Mouse (Mus musculus) layer of hippocampus, postnatal 36 days (tissue): ENCODE data around the gene Dop1a. TPM values are rescaled to one million over a fixed set of nuclear protein-coding genes. Genes with fewer than 3 reads are reported as not detected.

ENCODE experiments used
- DNase-seq, 2 experiments: peaks; one replicate each; pipeline ENCODE4 v3.0.0; 2022
- total RNA-seq, 2 experiments: library from RNA; stranded (reverse); gene quantifications; 2 replicates each; pipeline ENCODE4 v1.2.3; 2021

Dop1a gene
- total RNA-seq, result 10 to 100 TPM; 57.1 to 64.0 TPM

DNA sequence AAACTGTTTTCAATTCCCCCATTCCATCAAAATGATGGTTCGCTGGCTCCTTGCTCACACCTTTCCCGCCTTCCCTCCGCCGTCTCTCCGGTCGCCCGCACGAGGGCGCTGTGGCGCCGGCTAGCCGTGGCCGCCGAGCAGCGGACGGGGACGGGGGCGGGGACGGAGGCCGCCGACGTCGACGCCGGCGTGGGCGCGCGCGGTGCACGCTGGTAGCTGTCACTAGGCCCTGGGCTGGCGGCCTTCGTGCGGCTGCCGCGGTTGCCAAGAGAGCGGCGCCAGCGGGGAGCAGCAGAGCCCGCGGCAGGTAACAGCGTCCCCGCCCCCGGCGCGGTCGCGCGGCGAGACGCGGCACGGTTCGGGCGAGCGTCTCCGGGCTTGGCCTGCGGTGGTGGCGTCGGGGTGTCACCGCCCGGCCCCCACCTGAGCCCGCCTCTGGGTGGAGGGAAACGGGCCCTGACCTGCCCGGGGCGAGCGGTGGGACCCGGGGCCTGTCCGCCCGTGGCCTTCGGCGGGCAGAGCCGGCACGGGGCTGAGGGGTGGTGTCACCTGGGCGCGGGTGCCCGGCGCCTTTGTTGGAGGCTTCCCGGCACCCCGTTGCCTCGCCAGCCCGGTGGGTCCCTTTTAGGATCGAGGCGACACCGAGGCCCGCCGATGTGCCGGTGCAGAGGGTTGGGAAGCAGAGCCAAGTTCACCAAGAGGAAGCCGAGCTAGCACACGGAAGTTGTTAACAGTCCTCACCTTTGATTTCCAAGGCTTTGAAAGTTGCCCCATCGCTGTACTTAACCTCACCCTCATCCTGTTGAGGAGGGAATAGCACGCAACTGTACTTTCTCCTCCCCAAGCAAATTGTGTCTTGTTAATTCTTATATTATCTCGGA is at the start of gene Dop1a:
Dop1a (plus strand) TSS at position 165 of the 881 bp plus-strand sequence.
- peak; percentile 88 to 89 for DNase-seq

GRCm38 (mm10) chr9:86417971-86418370 is 49.0 kb upstream of the Dop1a start:
- no peak for DNase-seq

- DNase-seq, result no peak
Measured at GRCm38 (mm10) chr9:86419366-86419765, 47.6 kb upstream of the Dop1a start.

DNA sequence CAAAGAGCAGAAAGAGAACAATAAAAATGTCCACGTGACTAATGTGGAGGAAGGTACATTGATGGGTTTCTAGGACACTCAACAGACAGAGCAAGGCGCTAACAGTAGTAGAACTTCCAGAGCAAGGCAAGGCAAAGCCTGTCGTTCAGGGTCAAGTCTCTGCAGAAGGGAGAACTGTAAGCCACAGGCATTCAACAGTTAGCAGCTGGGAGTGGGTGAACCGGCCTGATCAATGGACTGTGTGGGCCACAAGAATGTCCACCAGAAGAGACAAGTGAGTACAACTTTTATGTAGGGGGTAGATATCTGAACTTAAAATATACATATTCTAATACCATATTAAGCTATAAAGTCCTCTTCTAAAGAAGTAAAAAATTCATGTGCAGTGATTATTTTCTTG is 43.6 kb upstream of the Dop1a start:
- no peak for DNase-seq

GRCm38 (mm10) chr9:86435510-86435909 is 31.4 kb upstream of the Dop1a start:
- DNase-seq, result no peak

- no peak for DNase-seq
Measured at GRCm38 (mm10) chr9:86436608-86437007, 30.3 kb upstream of the Dop1a start.

DNA sequence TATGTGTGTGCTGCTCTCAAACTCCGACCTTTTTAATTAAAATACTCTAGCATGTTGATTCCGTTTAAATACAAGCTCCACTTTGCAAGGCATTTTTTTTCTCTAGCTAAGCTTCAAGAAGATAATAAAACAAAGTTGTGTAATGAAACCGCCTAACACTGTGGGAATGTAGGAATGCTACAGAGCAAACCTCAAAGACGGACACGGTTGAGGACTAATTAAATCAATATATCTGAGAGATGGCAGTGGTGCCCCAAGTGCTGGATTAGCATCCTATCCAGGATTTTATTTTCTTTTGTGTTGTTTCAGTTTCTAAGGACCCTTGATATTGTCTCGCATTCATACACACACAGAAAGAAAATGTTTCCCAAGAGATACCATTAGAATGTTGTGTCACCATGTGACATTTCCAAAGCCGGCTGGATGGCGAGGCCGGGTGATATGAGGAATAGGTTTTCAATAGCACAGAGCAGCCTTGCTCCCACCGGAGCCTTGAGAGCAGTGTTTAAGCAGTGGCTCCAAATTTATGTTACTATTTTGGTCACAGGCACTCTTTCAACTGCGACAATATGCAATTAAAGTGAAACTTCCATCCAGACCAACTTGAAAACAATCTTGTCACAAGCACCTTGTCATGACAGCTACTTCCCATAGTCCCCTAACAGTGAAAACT is 28.5 kb upstream of the Dop1a start:
- DNase-seq, result no peak

DNA sequence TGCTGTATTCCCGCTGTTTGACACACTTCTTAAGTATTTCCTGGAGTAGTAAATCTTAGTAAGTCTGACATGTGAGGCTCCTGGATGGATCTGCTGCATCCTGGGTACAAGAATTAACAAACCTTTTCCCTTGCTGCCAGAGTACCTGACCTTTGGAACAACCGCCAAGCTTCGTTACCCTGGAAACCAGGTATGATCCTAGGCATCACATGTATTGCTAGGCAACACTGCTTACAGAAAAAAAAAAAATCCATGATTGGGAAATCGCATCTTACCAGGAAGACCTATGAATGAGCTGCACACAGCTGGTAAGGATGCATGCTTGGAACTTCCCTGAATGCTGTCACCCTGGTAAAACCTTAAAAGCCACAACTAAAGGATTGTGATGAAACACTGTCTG is 24.7 kb upstream of the Dop1a start:
- DNase-seq, result no peak

DNA sequence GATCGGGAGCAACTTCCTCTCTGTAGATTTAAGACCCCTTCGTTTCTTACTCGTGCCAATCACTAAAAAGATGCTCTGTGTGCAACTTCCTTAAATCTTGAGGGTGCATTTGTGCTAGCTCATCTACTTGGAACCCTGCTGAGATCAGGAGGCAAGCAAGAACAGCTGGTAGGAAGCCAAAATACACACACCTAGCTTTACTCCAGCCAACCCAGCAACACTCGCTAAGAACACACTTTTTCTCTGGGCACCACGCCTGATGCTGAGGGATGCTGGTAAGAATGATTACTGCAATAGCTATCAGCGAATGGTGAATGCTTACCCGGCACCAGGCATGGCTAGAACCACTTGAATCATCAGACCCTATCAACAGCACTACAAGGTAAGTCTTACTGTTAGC is 20.1 kb upstream of the Dop1a start:
- DNase-seq, result no peak

GRCm38 (mm10) chr9:86447431-86447830 is 19.5 kb upstream of the Dop1a start:
- no peak for DNase-seq

DNA sequence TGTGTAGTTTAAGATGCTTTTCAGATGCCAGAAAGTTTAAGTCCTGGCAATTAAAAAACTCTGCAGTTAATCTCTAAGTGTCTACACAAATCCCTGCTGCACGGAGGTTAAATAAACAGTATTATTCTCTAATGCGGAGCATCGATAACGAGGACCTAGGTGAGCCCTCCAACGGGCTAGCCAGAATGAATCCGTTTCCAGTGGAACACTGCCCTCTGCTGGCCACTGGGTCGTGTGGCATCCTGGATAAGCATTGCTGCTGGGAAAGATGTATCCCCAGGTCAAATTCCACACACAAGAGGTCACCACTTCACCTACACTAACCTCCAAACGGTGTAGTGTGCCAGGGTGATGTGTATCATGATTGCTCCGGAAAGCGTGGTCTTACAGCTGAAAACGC is 17.4 kb upstream of the Dop1a start:
- peak; percentile 73 to 74 for DNase-seq

DNA sequence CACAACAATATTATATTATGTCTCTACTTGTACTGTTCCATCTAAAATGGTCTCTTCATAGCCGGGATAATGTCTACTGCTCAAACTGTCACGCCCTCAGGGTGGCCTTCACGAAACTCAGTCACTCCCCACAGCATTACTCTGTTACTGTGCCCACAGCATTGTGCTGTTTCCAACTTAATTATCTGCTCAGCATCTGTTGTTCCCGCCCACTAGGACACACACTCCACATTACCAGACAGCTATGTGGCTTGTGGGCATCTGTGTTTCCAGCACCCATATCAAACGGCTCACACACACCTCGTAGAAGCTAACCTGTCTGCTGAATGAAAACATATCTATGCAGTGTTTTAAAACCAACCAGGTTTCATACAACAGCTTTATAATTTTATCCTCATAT is 15.9 kb upstream of the Dop1a start:
- peak; percentile 20 to 33 for DNase-seq

DNA sequence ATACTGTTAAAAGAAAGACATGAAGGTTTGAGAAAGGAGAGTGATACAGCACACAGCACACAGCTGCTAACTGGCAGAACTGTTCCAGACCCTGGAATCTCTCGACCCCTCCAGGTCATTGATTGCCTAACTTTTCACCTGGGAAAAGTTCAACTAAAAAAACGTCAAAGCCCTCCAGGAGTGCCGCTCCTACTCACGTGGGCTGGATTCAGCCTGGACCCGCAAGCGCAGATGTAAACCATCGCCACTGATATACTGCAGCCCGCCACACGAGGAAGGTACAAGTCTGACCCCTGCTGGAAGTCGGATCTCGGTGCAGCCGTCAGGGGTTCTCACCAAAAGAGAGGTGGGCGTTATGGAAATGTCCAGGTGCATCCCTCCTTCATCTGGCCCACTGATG is 15.3 kb upstream of the Dop1a start:
- DNase-seq, result peak; percentile 51 to 55

DNA sequence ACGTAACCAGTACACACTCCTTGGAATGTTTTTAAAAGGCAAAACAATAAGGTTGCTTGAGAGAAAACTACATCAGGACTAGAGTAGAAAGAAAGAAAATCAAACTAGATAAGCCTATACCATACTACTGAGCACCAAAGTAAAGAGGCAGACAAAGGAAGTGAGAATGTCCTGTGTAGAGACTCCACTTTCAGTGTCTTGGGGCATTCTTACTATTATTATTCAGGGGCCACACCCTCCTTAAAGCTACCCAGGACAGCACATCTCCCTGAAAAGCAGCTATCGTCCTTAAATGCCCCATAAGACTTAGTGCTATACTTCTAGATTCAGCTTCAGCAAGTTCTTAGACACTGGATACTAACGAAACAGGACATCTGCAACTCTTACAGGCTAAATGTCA is 13.3 kb upstream of the Dop1a start:
- no peak for DNase-seq

DNA sequence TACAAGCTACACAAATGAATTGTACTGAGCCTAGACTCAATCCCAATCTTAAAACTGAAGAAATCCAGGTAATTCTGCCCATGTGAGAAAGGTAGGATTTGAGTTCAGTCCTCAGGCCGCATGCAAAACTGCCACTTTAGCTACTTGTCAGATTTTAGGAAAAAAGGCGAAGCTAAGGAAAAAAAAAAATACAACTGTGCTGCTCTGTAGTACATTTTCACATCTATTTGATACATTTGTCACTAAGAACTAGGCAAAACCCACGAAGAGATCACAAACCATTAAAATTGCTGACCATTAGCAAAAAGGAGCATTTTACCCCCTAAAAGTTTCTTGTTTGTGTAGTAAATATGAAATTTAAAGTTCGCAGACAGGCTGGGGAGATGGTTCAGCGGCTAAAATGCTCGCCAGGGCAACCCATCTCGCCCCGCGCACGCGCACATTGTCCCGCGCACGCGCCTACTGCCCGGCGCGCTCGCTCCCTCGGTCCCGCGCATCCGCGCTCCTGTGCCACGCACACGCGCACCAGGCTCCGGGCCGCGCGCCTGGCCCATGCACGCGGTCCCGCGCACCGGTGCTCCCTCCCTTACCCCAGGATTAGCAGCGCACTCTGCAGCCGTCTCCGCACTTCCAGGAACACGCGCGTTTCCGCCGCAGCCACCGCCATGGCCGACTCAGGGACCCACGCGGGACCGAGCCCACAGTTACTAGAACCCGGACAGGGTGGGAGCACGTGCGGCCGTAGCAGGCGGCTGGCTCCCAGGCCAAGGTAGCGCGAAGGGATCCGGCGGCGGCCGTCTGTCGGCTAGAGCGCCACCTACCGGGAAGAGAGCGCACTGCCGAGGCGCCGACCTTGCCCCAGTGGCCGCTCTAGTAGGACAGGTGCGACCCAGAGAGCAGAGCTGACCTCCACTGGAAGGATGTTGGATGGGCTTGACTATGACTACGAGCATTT is 2.5 kb upstream of the Dop1a start, which contains the start of gene Ube2cbp:
Ube2cbp (minus strand) TSS at position 800 of the 955 bp plus-strand sequence.
- peak; percentile 89 for DNase-seq

GRCm38 (mm10) chr9:86475956-86476355 is 9.0 kb downstream of the Dop1a start:
- no peak for DNase-seq

- DNase-seq, result no peak
Measured at GRCm38 (mm10) chr9:86476763-86477162, 9.8 kb downstream of the Dop1a start.

DNA sequence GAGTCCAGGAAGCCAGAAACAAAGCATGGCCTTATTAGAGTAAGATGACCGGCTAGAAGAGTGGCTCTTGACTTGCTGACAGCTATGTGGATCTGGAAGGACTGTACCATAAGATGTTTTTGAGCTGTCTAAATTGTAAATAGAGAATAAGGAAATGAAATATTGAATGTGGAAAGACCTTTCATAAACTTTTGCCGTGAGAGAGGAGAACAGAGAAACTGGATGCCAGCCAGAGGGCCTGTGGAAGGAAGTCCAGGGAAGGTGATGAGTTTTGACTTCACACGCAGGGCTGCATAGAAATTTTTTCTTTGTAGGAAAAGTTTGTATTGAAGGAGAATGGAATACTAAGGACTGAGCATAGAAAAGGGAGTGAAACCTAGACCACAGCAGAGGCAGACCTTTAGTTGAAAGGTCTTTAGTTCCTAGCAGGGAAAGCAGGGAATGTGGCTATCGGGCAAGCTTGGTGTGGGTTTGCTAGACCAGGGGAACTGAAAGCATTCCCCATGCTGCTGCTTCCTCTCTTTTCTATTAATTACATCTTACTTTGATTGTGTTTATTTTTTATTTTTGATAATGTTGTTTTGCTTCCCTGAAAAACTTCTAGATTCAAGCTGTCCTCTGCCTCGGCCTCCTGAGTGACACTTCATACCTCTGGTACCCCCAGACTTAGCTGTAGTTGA is 11.6 kb downstream of the Dop1a start:
- no peak for DNase-seq

DNA sequence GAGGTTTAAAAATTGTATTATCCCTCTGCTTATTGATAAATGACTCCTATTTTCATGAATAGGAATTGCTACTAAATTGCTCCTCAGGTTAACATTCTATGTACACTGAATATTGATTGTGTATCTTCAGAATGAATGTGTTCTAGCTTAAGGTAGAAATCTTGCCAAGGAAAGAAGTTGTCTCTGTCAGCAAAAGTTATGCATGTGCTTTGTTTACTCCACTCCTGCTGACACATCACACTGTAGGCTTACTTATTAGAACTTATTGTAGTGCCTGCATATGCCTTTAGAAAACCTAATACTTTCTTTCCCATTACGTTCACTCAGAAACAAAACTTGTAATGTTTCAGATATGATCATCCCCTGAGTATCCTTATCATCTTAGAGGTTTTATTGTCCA is 15.3 kb downstream of the Dop1a start:
- no peak for DNase-seq

DNA sequence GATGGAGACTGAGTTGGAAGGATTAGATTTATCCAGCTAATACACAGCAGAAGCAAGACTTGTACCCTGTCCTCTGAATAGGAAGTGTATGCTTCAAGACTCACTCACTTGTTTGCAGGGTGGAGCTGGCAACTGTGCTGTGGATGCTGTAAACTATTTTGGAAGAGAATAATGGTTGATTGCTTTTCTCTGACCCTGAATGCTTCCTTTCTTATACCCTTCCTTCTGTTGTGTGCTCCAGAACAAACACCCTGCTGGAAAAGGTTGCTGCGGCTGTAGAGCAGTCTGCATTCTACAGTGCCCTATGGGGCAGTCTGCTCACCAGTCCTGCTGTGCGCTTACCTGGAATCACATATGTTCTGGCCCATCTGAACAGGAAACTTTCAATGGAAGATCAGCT is 24.8 kb downstream of the Dop1a start:
- no peak for DNase-seq

- no peak for DNase-seq
Measured at GRCm38 (mm10) chr9:86496261-86496660, 29.3 kb downstream of the Dop1a start.

- no peak for DNase-seq
Measured at GRCm38 (mm10) chr9:86499083-86499482, 32.1 kb downstream of the Dop1a start.
